Mouse (Mus musculus): Measurements from ENCODE around the gene I830077J02Rik. TPM values are rescaled to one million over a fixed set of nuclear protein-coding genes. Genes with fewer than 3 reads are reported as not detected.

I830077J02Rik gene
- total RNA-seq, 2 experiments from 2014 or later = 5.4 to 22.1 TPM

- no peak for ATAC-seq (replicated peaks; ENCODE audit: low FRiP score, poor library complexity, severe bottlenecking)
Measured at GRCm38 (mm10) chr3:105896811-105897210, 35.7 kb downstream of the I830077J02Rik start.

- peak; percentile 43; the same call in 1 of the 2 replicates for ATAC-seq (replicated peaks; ENCODE audit: low FRiP score, poor library complexity, severe bottlenecking)
Measured at GRCm38 (mm10) chr3:105894601-105895592, 37.6 kb downstream of the I830077J02Rik start.

- no peak for ATAC-seq (replicated peaks; ENCODE audit: low FRiP score, poor library complexity, severe bottlenecking)
Measured at GRCm38 (mm10) chr3:105893941-105894391, 38.5 kb downstream of the I830077J02Rik start.

GRCm38 (mm10) chr3:105892572-105893495 is 39.6 kb downstream of the I830077J02Rik start:
- no peak for ATAC-seq (replicated peaks; ENCODE audit: low FRiP score, poor library complexity, severe bottlenecking)

- no peak for ATAC-seq (replicated peaks; ENCODE audit: low FRiP score, poor library complexity, severe bottlenecking)
Measured at GRCm38 (mm10) chr3:105891760-105892571, 40.5 kb downstream of the I830077J02Rik start.

- ATAC-seq (replicated peaks; ENCODE audit: low FRiP score, poor library complexity, severe bottlenecking) = no peak
Measured at GRCm38 (mm10) chr3:105891141-105891540, 41.3 kb downstream of the I830077J02Rik start.

GRCm38 (mm10) chr3:105890220-105890619 is 42.2 kb downstream of the I830077J02Rik start:
- no peak for ATAC-seq (replicated peaks; ENCODE audit: low FRiP score, poor library complexity, severe bottlenecking)

GRCm38 (mm10) chr3:105888961-105889360 is 43.5 kb downstream of the I830077J02Rik start:
- ATAC-seq (replicated peaks; ENCODE audit: low FRiP score, poor library complexity, severe bottlenecking) = no peak

- no peak for ATAC-seq (replicated peaks; ENCODE audit: low FRiP score, poor library complexity, severe bottlenecking)
Measured at GRCm38 (mm10) chr3:105883111-105883510, 49.4 kb downstream of the I830077J02Rik start.

- no peak for ATAC-seq (replicated peaks; ENCODE audit: low FRiP score, poor library complexity, severe bottlenecking)
Measured at GRCm38 (mm10) chr3:105882105-105882504, 50.4 kb downstream of the I830077J02Rik start.

- ATAC-seq (replicated peaks; ENCODE audit: low FRiP score, poor library complexity, severe bottlenecking) = no peak
Measured at GRCm38 (mm10) chr3:105880419-105880818, 52.0 kb downstream of the I830077J02Rik start.

GRCm38 (mm10) chr3:105878751-105879150 is 53.7 kb downstream of the I830077J02Rik start:
- ATAC-seq (replicated peaks; ENCODE audit: low FRiP score, poor library complexity, severe bottlenecking) = no peak

- no peak for ATAC-seq (replicated peaks; ENCODE audit: low FRiP score, poor library complexity, severe bottlenecking)
Measured at GRCm38 (mm10) chr3:105877919-105878318, 54.5 kb downstream of the I830077J02Rik start.

GRCm38 (mm10) chr3:105877252-105877803 is 55.1 kb downstream of the I830077J02Rik start:
- ATAC-seq (replicated peaks; ENCODE audit: low FRiP score, poor library complexity, severe bottlenecking) = no peak

- ATAC-seq (replicated peaks; ENCODE audit: low FRiP score, poor library complexity, severe bottlenecking) = peak; percentile 37; the same call in 1 of the 2 replicates
Measured at GRCm38 (mm10) chr3:105876022-105876421, 56.4 kb downstream of the I830077J02Rik start.

Data from erythroblast, adult 5-6 weeks (primary cell).